Mouse (Mus musculus) CH12.LX (cell line): Measurements from ENCODE around the gene Dcps. TPM values are rescaled to one million over a fixed set of nuclear protein-coding genes. Genes with fewer than 3 reads are reported as not detected.

Experiments used
- DNase-seq: peaks from one replicate; pipeline ENCODE4 v3.0.0-alpha.2; 2013; ENCODE audit errors: extremely low read depth
- H3K27ac ChIP-seq: 2 replicates; pipeline ENCODE4 v1.5.1; 2012; ENCODE audit warnings: low read depth, mild to moderate bottlenecking, control low read depth, moderate library complexity; ENCODE audit not compliant: insufficient read depth
- H3K27me3 ChIP-seq: replicated peaks from 2 replicates; pipeline ENCODE3; 2012; ENCODE audit warnings: inconsistent platforms
- H3K36me3 ChIP-seq, 2 experiments: replicated peaks in 1 of 2; 2 replicates each; pipeline versions ENCODE3 to v1.6.1; 2012; ENCODE audit warnings: inconsistent platforms in 1 of 2, low read length in 1 of 2, mild to moderate bottlenecking in 1 of 2, mixed read lengths in 1 of 2, moderate library complexity in 1 of 2; ENCODE audit not compliant: control insufficient read depth in 1 of 2, insufficient read depth in 1 of 2
- H3K4me1 ChIP-seq, 2 experiments: 2 replicates each; pipeline ENCODE4 v1.6.1; 2012; ENCODE audit warnings: inconsistent platforms in 1 of 2, moderate library complexity in 1 of 2; ENCODE audit not compliant: insufficient read depth in 2 of 2, control insufficient read depth in 1 of 2
- H3K4me2 ChIP-seq: 2 replicates; pipeline ENCODE4 v1.6.1; 2012; ENCODE audit warnings: low read depth, mild to moderate bottlenecking, control low read depth; ENCODE audit not compliant: poor library complexity, insufficient read depth, severe bottlenecking
- H3K4me3 ChIP-seq, 3 experiments: fragments of 150-350 bp in 1 of 3; sonication (generic) in 1 of 3; replicated peaks in 1 of 3; 2 replicates each; pipeline versions ENCODE3 to v1.5.1; 2011 to 2012; ENCODE audit warnings: low read depth in 2 of 3, low read length in 2 of 3, mild to moderate bottlenecking in 2 of 3, moderate library complexity in 2 of 3, control low read depth in 1 of 3, improper control_type of control experiment in 1 of 3, inconsistent platforms in 1 of 3, mixed read lengths in 1 of 3; ENCODE audit not compliant: poor library complexity in 1 of 3
- H3K79me2 ChIP-seq: replicated peaks from 2 replicates; pipeline ENCODE4 v1.6.1; 2012; ENCODE audit warnings: mild to moderate bottlenecking, moderate library complexity; ENCODE audit not compliant: control insufficient read depth, poor library complexity, insufficient read depth, severe bottlenecking; ENCODE audit errors: extremely low read depth
- H3K9ac ChIP-seq: 2 replicates; pipeline ENCODE4 v1.6.1; 2012; ENCODE audit warnings: low read depth, mild to moderate bottlenecking, control low read depth, moderate library complexity; ENCODE audit not compliant: insufficient read depth
- H3K9me3 ChIP-seq: replicated peaks from 2 replicates; pipeline ENCODE3; 2012; ENCODE audit warnings: low read length, inconsistent platforms, mixed read lengths
- BHLHE40 ChIP-seq: IDR thresholded peaks from 2 replicates; pipeline ENCODE4 v1.6.1; 2011; ENCODE audit warnings: mild to moderate bottlenecking, low read depth, low read length, improper control_type of control experiment
- CHD1 ChIP-seq: IDR thresholded peaks from 2 replicates; pipeline ENCODE4 v1.6.1; 2012; ENCODE audit warnings: low read depth, low read length, improper control_type of control experiment, inconsistent platforms
- CHD2 ChIP-seq: IDR thresholded peaks from 2 replicates; pipeline ENCODE4 v1.6.1; 2011; ENCODE audit warnings: low read length, improper control_type of control experiment
- CTCF ChIP-seq, 2 experiments: IDR thresholded peaks in 1 of 2; conservative IDR thresholded peaks in 1 of 2; 2 replicates each; pipeline ENCODE4 v1.5.1; 2011 to 2012; ENCODE audit warnings: low read depth in 2 of 2, low read length in 2 of 2, improper control_type of control experiment in 1 of 2, inconsistent platforms in 1 of 2, mild to moderate bottlenecking in 1 of 2, moderate library complexity in 1 of 2
- E2F4 ChIP-seq: IDR thresholded peaks from 2 replicates; pipeline ENCODE4 v1.6.1; 2011; ENCODE audit warnings: low read depth, low read length, improper control_type of control experiment; ENCODE audit not compliant: insufficient replicate concordance
- ELF1 ChIP-seq: IDR thresholded peaks from 2 replicates; pipeline ENCODE4 v1.6.1; 2014; ENCODE audit warnings: low read depth, mild to moderate bottlenecking, inconsistent platforms, low read length, improper control_type of control experiment
- EP300 ChIP-seq: IDR thresholded peaks from 2 replicates; pipeline ENCODE4 v1.6.1; 2011; ENCODE audit warnings: low read length, improper control_type of control experiment
- GABPA ChIP-seq: IDR thresholded peaks from 2 replicates; pipeline ENCODE4 v1.6.1; 2012; ENCODE audit warnings: low read depth, low read length, improper control_type of control experiment, inconsistent platforms; ENCODE audit not compliant: insufficient replicate concordance
- HCFC1 ChIP-seq: IDR thresholded peaks from 2 replicates; pipeline ENCODE4 v1.6.1; 2012; ENCODE audit warnings: low read depth, mild to moderate bottlenecking, inconsistent platforms, low read length, improper control_type of control experiment
- JUN ChIP-seq: IDR thresholded peaks from 2 replicates; pipeline ENCODE4 v1.6.1; 2011; ENCODE audit warnings: low read depth, mild to moderate bottlenecking, low read length, improper control_type of control experiment, moderate library complexity; ENCODE audit not compliant: insufficient read depth
- KAT2A ChIP-seq: IDR thresholded peaks from 2 replicates; pipeline ENCODE4 v1.6.1; 2012; ENCODE audit warnings: low read length, improper control_type of control experiment, inconsistent platforms; ENCODE audit not compliant: insufficient replicate concordance
- MAFK ChIP-seq: IDR thresholded peaks from 2 replicates; pipeline ENCODE4 v1.6.1; 2011; ENCODE audit warnings: low read length, improper control_type of control experiment; ENCODE audit not compliant: insufficient replicate concordance
- MAZ ChIP-seq: IDR thresholded peaks from 2 replicates; pipeline ENCODE4 v1.6.1; 2012; ENCODE audit warnings: low read depth, mild to moderate bottlenecking, inconsistent platforms, low read length, improper control_type of control experiment, moderate library complexity
- MEF2A ChIP-seq: IDR thresholded peaks from 2 replicates; pipeline ENCODE4 v1.6.1; 2014; ENCODE audit warnings: low read depth, mild to moderate bottlenecking, inconsistent platforms, low read length, improper control_type of control experiment, borderline replicate concordance
- MXI1 ChIP-seq: IDR thresholded peaks from 2 replicates; pipeline ENCODE4 v1.6.1; 2011; ENCODE audit warnings: mild to moderate bottlenecking, low read depth, low read length, improper control_type of control experiment
- MYC ChIP-seq: IDR thresholded peaks from 2 replicates; pipeline ENCODE4 v1.6.1; 2011; ENCODE audit warnings: low read depth, mild to moderate bottlenecking, improper control_type of control experiment, low read length
- NELFE ChIP-seq: IDR thresholded peaks from 2 replicates; pipeline ENCODE4 v1.6.1; 2011; ENCODE audit warnings: low read depth, low read length, improper control_type of control experiment
- PAX5 ChIP-seq: IDR thresholded peaks from 2 replicates; pipeline ENCODE4 v1.6.1; 2012; ENCODE audit warnings: low read length, inconsistent platforms, mixed read lengths
- RAD21 ChIP-seq: IDR thresholded peaks from 2 replicates; pipeline ENCODE4 v1.6.1; 2011; ENCODE audit warnings: low read depth, mild to moderate bottlenecking, low read length, improper control_type of control experiment, moderate library complexity
- SIN3A ChIP-seq: IDR thresholded peaks from 2 replicates; pipeline ENCODE4 v1.6.1; 2012; ENCODE audit warnings: low read length, improper control_type of control experiment, inconsistent platforms
- SMC3 ChIP-seq: IDR thresholded peaks from 2 replicates; pipeline ENCODE4 v1.6.1; 2011; ENCODE audit warnings: low read depth, low read length, improper control_type of control experiment
- TBP ChIP-seq: conservative IDR thresholded peaks from 2 replicates; pipeline ENCODE4 v1.6.1; 2011; ENCODE audit warnings: low read depth, low read length, improper control_type of control experiment
- TCF12 ChIP-seq: IDR thresholded peaks from 2 replicates; pipeline ENCODE4 v1.6.1; 2014; ENCODE audit warnings: low read depth, mild to moderate bottlenecking, inconsistent platforms, low read length, improper control_type of control experiment
- UBTF ChIP-seq: IDR thresholded peaks from 2 replicates; pipeline ENCODE4 v1.6.1; 2012; ENCODE audit warnings: low read depth, mild to moderate bottlenecking, inconsistent platforms, low read length, improper control_type of control experiment, moderate library complexity
- USF2 ChIP-seq: conservative IDR thresholded peaks from 2 replicates; pipeline ENCODE4 v1.6.1; 2011; ENCODE audit warnings: low read depth, low read length, improper control_type of control experiment
- ZC3H11A ChIP-seq: IDR thresholded peaks from 2 replicates; pipeline ENCODE4 v1.6.1; 2012; ENCODE audit warnings: low read depth, mild to moderate bottlenecking, inconsistent platforms, low read length, improper control_type of control experiment
- ZMIZ1 ChIP-seq: IDR thresholded peaks from 2 replicates; pipeline ENCODE4 v1.6.1; 2012; ENCODE audit warnings: low read depth, mild to moderate bottlenecking, inconsistent platforms, low read length, improper control_type of control experiment
- ZNF384 ChIP-seq: IDR thresholded peaks from 2 replicates; pipeline ENCODE4 v1.6.1; 2012; ENCODE audit warnings: low read depth, low read length, improper control_type of control experiment, inconsistent platforms
- dilution Hi-C: fragments of 300-500 bp; cut with MboI; formaldehyde crosslinking; loops from 2 replicates; pipeline ENCODE4 v1.14.3; 2020; ENCODE audit warnings: low sequenced_read_pairs; ENCODE audit not compliant: extremely low pct_unique_long_range_greater_than_20kb, extremely low pct_ligation_motif_present
- in situ Hi-C: fragments of 300-500 bp; cut with MboI; formaldehyde crosslinking; loops from 3 replicates; pipeline ENCODE4 v1.14.3; 2019; ENCODE audit warnings: low sequenced_read_pairs, low pct_ligation_motif_present, low pct_unique_long_range_greater_than_20kb, mixed read lengths
- polyA plus RNA-seq: library from polyadenylated mRNA; unstranded; fragments of >175 nt; gene quantifications from 2 replicates; pipeline ENCODE4 v1.2.1, GENCODE M21; 2012; ENCODE audit warnings: low read depth; ENCODE audit not compliant: insufficient read length
- total RNA-seq, 2 experiments: library from RNA; depleted of rRNA; stranded (reverse); fragments of 300-350 nt in 1 of 2; fragments of >200 nt in 1 of 2; gene quantifications; 2 replicates each; pipeline ENCODE4 v1.2.3; 2012 to 2014

Dcps gene
- total and polyA plus RNA-seq, 3 experiments, result 64.3 to 113 (median 94.3) TPM

GRCm38 (mm10) chr9:35142221-35142620 lies 33.6 kb downstream of the Dcps start:
- DNase-seq, result no peak
- peaks cover 0 to 59% of the 10 kb centered on the region in 2 experiments for H3K36me3 ChIP-seq
- dilution Hi-C loops, result no loop called here
- H3K79me2 ChIP-seq, result no peaks in the 10 kb centered on the region
- TF ChIP-seq HCFC1, result no peak
- no peak for TF ChIP-seq TCF12
- no peak for TF ChIP-seq EP300
- no peak for TF ChIP-seq CHD2
- no peak for TF ChIP-seq SIN3A
- no peak for TF ChIP-seq RAD21
- TF ChIP-seq KAT2A, result no peak
- TF ChIP-seq GABPA, result no peak
- no peak for TF ChIP-seq ZMIZ1
- no peak for TF ChIP-seq MEF2A
- no peak for TF ChIP-seq USF2
- no peak for TF ChIP-seq ELF1
- TF ChIP-seq TBP, result no peak
- no peak for TF ChIP-seq JUN
- TF ChIP-seq UBTF, result no peak
- TF ChIP-seq CTCF (conservative IDR thresholded peaks at IDR 0.05 in 1 of 2, IDR thresholded peaks at IDR 0.05 in 1 of 2; ENCODE audit: low read depth in 2 of 2, low read length in 2 of 2), result no peak
- TF ChIP-seq BHLHE40, result no peak
- TF ChIP-seq E2F4, result no peak
- TF ChIP-seq MAZ, result no peak
- no peak for TF ChIP-seq MXI1
- H3K9me3 ChIP-seq, result no peaks in the 10 kb centered on the region
- H3K9ac ChIP-seq, result no peak overlapping the region
- peaks cover 4 to 19% of the 10 kb centered on the region in 2 experiments; a peak in 2 of 4 replicates for H3K4me1 ChIP-seq
- no peaks in the 10 kb centered on the region for H3K27me3 ChIP-seq
- H3K27ac ChIP-seq, result no peak overlapping the region
- no peak overlapping the region for H3K4me3 ChIP-seq
- H3K4me2 ChIP-seq, result no peak overlapping the region
- in situ Hi-C loops, result no loop called here

- DNase-seq, result no peak
- Histone ChIP-seq H3K4me1 (peaks cover 2 to 24% of the 10 kb centered on the region in 2 experiments; a peak in 3 of 4 replicates), H3K4me2 (no peak overlapping the region), H3K27me3 (no peaks in the 10 kb centered on the region), H3K27ac (no peak overlapping the region), H3K36me3 (peaks cover 9 to 70% of the 10 kb centered on the region in 2 experiments), H3K9me3 (no peaks in the 10 kb centered on the region), H3K9ac (no peak overlapping the region), H3K79me2 (no peaks in the 10 kb centered on the region), H3K4me3 (no peak overlapping the region)
- TF ChIP-seq ZNF384, result no peak
- TF ChIP-seq NELFE, result no peak
- TF ChIP-seq TCF12, result no peak
- TF ChIP-seq CTCF (conservative IDR thresholded peaks at IDR 0.05 in 1 of 2, IDR thresholded peaks at IDR 0.05 in 1 of 2; ENCODE audit: low read depth in 2 of 2, low read length in 2 of 2), result no peak
- no peak for TF ChIP-seq MAZ
- no peak for TF ChIP-seq MAFK
- no peak for TF ChIP-seq GABPA
- no peak for TF ChIP-seq TBP
- no peak for TF ChIP-seq ZC3H11A
- no peak for TF ChIP-seq CHD2
- TF ChIP-seq PAX5, result no peak
- no peak for TF ChIP-seq MYC
- no peak for TF ChIP-seq SMC3
- TF ChIP-seq CHD1, result no peak
- no peak for TF ChIP-seq BHLHE40
- no peak for TF ChIP-seq MXI1
- no peak for TF ChIP-seq SIN3A
- dilution Hi-C loops, result no loop called here
- in situ Hi-C loops, result no loop called here
Observed at GRCm38 (mm10) chr9:35139231-35139744, 36.6 kb downstream of the Dcps start.
